Comparison of ENCODE assay signal across 20 mouse cellular contexts in genomic region chr9:26985668-26986277, GRCm38 (mm10).
"Had no signal": no experiment of that assay in that cellular context is flagged by ENCODE, and none has a peak within 500 bp of the region (broad histone marks: within the 10 kb centered on the region; RNA-seq: fewer than 3 reads in every experiment).

No protein-coding gene starts in this region.

- H3K9me3 ChIP-seq: intestine, embryonic 15.5 days; liver, embryonic 13.5 days; megakaryocyte, embryonic 14.5 days; midbrain, embryonic 10.5 days; midbrain, embryonic 13.5 days; neural tube, embryonic 13.5 days had no signal

- H3K4me3 ChIP-seq: intestine, embryonic 15.5 days; layer of hippocampus, adult 2 months; left cerebral cortex, adult 2 months; liver, embryonic 13.5 days; megakaryocyte, embryonic 14.5 days; midbrain, embryonic 10.5 days; midbrain, embryonic 13.5 days; myocyte; neural tube, embryonic 13.5 days had no signal

- ATAC-seq: intestine, embryonic 15.5 days; midbrain, embryonic 13.5 days; midbrain, embryonic 16.5 days had no signal

- H3K27me3 ChIP-seq: intestine, embryonic 15.5 days; liver, embryonic 13.5 days; megakaryocyte, embryonic 14.5 days; midbrain, embryonic 13.5 days; neural tube, embryonic 13.5 days had no signal

- DNase-seq: kidney, adult 18-20 months; kidney, adult 9 months; kidney, postnatal 25 days; layer of hippocampus, postnatal 36 days; liver, embryonic 13.5 days; lung, adult 2 months; right cerebral cortex, adult 18-20 months; right cerebral cortex, postnatal 25 days; spleen, adult 18-20 months; thymus, adult 18-20 months; thymus, postnatal 36 days had no signal

- H3K27ac ChIP-seq: intestine, embryonic 15.5 days; layer of hippocampus, adult 2 months; left cerebral cortex, adult 2 months; liver, embryonic 13.5 days; midbrain, embryonic 10.5 days; midbrain, embryonic 13.5 days; neural tube, embryonic 13.5 days had no signal

- H3K4me1 ChIP-seq: intestine, embryonic 15.5 days; midbrain, embryonic 10.5 days; midbrain, embryonic 13.5 days; neural tube, embryonic 13.5 days had no signal

- H3K9ac ChIP-seq: intestine, embryonic 15.5 days; liver, embryonic 13.5 days; midbrain, embryonic 13.5 days; neural tube, embryonic 13.5 days had no signal

- H3K4me2 ChIP-seq: intestine, embryonic 15.5 days; liver, embryonic 13.5 days; midbrain, embryonic 13.5 days; neural tube, embryonic 13.5 days had no signal
